Mouse (Mus musculus) megakaryocyte, adult 5-6 weeks (primary cell): ENCODE measurements at regions not wholly inside any gene's neighbourhood (a gene's known extent, or its start where the extent isn't known, plus 50 kb on each side); places are given as distances from the start of the nearest gene placed in this dataset.
"Not testable (repeated sequence)": the region's sequence is repeated elsewhere in the genome, so short reads cannot be mapped to it uniquely, and the experiment has no call there.

Experiments used
- ATAC-seq: 2 replicates; pipeline ENCODE4 v1.8.0; 2016; ENCODE audit warnings: mild to moderate bottlenecking, inconsistent platforms; ENCODE audit not compliant: poor library complexity, severe bottlenecking

DNA sequence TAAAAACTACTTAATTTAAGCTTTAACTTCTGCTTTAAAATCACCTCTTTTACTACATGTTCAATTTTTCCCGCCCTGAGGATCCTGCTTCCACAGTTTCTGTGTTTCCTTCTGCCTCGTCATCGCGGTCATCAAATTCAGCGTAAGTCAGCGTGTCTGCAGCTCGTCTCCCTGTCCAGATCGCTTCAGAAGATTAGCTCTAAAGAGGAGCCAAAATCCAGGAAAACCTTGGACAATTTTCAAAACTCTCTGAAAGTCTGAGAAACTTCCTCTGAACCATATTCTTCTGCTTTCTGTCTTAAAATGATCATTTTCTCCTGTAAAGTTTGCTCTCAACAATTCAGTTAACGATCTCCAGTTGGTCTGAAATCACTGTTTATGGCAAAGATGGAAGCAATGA, 196.2 kb upstream of the Speer4f2 start:
- ATAC-seq, result no peak

DNA sequence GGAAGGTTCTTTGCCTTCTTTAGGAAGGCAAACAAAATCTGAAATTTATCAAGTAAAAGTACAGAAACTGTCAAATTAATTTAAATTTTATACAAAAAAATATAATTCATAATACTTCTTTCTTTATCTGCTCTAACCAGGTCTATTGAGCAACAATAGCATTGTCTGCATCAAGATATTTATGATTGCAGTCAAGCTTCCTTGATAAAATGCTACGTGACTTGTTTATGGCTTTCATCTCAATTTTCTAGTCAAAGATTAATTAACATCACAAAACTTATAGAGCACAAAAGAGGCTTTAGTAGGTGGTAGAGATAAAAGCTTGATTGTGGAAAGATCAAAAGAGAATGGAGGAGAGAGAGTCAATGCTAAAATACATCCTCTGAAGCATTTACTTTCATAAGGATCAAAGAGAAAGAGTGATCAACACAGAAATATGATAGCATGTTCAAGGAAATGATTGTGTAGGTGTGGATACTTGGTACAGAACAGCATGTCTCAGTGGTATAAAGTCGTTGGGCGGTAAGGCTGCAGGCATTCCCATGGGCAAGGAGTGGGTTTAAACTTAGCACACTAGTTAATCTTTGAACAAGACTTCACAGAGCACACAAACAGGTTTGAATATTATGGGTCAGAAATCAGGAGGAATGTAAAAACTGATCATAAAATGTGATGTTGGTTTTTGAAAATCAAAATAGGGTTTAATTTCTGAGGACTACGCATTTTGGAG, 164.3 kb upstream of the Speer4f2 start:
- ATAC-seq, result no peak

DNA sequence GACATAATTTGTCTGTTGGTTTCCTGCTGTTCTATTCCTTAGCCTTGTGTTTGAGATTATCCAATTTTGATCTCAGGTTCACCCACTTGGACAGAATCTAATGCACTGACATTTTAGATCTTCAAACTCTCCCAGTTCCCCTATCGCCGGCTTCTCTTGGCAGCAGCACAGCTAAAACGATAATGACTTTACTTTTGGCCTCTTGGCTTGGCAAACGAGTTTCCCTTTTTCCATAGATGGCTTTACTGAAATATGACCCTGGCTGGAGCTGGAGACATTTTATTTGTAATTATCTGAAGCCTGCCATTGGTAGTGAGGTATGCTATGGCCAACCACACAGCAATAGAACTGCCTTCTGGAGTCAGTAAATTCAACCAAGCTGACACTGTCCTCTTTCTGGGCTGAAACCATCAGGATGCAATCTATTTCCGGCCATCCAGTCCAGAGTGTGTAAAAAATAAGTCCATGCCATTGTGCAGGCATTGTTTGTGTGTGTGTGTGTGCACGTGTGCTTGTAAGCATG, 162.2 kb upstream of the Speer4f2 start:
- no peak for ATAC-seq

DNA sequence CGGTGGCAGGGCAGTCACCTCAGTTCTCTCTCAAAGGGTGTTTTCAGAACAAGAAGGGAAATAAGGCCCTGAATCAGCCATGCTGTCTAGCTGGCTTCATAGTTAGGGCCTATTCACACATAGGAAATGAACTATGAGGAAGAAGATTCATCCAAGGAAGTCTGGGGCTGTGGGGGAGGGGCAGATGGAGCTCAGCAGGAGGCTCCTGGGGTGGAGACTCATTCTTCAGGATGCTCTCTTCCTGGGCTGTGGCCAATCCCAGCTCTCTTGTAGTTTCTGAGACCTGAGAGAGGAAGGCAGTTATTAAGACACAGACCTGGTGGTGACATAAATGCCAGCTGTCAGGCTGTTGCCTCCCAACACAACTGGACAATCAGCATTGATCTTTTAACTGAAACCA, 149.4 kb upstream of the Speer4f2 start:
- not testable (repeated sequence) for ATAC-seq

DNA sequence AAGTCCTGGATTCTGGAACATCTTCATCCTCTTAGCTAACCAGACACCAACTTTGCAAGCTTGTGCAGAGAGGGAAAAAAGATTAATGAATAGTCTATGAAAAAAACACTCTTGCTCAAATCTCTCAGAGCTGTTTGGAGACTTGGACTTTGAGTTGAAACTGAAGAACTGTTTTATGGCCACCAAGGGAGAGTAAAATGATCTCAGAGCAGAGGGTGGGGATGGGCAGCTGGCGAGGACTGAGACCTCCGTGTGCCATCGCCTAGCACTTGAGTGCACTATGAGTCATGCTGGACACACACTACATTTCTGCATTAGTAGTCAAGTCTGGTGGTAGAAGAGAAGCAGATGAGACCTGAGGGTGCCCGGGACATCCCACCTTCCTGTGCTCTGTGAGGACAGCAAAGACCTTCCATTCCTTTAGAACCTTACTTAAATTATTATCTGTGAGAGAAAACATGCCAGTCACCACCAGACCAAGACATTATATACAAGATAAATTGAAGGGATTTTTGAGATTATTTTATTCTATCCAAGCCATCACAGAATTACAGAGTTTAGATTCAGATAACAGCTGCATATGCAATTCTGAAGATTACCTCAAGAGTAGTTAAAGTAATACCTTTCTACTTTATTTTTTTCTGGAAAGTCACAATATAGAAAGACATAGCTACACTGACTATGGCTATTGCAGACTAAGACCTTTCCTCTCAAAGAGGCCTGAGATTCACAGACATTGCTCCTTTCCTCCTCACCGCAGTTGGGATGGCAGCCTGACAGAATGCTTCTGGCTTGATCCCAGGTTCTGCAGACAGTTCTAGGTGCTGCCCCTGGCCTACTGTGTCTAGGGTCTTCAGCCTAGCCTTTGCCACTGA, 125.0 kb upstream of the Speer4f2 start:
- no peak for ATAC-seq

DNA sequence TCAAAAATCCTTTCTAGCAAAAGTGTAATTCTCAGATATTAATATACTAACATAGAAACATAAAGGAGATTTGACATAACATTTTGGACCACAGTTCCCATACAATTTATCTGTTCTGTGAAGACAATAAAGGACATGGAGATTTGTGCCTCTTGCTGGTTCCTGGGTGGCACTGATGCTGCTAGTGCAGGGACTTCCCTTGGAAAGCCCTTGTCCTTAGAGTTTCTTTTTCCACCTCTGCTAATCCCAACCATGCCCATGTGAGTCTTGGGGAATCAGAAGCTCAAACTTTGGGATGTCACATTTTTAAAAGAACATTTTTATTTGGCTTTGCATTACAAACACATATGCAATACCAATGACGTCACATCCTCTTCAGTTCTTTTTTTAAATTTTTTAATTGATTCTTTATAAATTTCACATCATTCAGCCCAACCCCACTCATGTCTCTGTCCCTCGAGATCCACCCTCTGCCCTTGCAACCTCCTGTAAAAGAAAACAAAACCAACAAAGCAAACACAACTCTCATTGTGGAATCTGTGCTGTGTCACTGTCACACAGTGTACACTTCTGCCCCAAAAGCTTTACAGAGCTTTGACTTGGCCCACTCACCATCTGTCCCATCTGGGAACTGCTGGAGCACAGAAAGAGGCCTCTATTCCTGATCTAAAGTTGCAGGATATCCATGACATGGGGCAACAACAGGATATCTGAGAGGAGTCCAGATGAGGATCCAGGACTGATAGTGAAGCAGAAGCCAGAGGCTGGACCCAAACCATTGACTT, 112.2 kb upstream of the Speer4f2 start:
- ATAC-seq, result no peak

DNA sequence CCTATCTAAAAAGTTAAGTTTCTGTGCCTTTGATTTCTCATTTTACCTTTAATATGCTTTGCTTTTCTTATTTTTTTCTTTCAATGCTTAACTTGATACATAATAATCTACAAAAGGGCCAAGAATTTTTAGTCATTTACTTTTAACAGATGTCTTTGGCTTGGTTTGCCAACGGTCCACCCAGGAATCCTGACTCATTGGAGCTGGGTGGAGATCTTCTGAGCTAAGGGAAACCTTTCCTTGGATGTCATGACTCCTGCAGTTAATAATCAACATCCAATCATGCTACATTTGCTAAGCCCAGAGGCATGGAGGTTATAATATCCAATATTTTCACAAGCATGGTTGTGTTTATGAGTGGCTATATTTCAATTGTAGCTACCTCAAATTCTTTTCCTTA, 110.9 kb upstream of the Speer4f2 start:
- ATAC-seq, result no peak

DNA sequence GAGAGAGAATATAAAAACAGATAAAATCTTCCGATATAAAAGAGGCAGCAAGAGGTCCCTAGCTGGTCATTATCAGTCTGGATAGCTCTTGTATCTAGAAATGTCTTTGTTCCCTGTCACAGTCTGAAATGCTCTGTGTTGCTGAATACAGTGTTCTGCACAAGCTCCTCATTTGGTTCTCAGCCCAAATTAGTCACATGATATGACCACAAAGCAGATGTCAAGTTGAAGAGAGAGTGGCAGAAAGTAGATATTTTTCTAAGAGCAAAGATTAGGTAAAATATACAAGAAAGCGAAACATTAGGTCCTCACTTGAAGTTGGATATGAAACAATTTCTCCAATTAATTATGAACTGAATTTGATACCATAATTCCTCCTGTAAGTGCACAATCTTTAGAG, 101.8 kb upstream of the Speer4f2 start:
- ATAC-seq, result no peak

DNA sequence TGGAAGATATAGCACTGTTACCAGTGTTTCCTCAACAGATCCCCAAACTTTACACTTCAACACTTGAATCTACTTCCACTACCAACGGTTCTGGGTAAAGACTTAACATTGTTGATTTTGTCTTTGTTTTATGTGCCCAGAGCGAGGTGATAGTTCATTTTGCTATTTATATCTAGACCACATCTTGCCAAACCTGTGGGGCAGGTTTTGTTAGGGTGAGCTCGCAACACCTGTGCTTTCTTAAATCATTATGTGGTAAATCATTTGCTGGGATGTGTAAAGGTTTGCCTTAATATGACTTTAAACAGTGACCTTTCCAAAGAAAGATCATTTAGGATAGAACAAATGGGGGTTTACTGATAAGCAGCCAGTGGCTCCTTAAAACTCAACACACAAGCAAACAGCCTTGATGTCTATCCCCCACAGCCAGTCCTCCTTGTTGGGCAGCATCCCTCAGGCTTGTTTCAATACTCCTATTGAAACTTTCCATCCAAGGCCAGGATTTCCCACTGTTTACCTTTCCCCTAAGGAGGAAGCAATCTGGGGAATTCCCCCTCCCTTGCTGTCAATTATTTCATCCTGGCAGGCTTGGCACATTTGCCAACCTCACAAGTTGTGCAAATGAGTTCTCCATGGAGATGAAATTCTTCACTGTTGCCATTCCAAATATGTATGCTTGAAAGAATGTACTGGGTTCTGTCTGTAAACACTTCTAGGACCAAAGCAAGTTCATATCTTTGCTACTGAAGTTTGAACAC, 101.1 kb upstream of the Speer4f2 start:
- no peak for ATAC-seq

DNA sequence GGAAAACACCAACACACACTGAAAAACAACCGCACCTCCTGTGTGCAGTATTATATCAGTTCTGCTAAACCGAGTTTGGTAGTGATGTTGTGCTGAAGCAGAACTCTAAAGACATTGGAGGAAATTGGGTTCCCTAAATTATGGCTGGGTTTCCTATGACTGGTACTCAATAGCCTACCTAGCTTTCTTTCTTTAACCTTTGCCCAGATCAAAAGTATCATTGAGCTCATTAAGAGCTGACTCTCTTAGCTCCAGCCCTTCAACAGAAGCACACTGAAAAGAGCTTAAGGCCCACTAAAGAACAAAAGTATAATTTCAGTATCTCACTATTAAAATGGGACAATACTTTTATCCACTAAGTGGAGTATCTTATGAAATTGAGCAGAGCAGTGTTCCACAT, 97.6 kb upstream of the Speer4f2 start:
- no peak for ATAC-seq

DNA sequence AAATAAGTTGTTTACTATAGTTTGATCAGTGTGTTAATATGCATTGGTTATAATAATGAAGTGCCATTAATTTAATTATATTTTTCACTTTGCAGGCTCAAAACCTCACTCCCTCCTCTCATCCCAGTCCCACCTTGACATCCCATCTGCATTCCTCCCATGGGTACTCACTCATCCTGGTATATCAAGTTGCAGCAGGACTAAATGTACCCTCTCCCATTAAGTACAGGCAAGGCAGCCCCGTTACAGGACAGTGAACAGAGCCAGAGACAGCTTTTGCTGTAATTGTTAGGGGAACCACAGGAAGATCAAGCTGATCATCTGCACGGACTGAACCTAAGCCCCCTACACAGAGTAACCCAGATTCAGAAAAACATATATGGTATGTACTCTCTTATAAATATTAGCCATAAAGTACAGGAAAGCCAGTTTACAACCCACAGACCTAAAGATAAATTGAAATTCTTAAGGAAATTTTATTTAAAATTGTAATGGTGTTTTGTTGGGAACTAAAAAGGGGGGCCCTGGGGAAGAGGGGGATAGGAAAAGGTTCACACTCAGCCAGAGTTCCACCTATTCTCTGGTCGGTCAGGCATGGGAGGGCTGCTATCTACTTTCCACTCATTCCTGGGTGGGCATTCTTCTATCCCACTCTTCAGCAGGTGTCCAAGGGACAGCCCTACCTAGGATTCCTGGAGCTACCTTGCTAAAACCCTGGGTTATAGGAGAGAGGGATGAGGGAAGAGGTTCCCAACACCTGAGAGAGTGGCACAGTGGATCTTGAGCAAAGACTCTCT, 96.0 kb upstream of the Speer4f2 start:
- ATAC-seq, result no peak

DNA sequence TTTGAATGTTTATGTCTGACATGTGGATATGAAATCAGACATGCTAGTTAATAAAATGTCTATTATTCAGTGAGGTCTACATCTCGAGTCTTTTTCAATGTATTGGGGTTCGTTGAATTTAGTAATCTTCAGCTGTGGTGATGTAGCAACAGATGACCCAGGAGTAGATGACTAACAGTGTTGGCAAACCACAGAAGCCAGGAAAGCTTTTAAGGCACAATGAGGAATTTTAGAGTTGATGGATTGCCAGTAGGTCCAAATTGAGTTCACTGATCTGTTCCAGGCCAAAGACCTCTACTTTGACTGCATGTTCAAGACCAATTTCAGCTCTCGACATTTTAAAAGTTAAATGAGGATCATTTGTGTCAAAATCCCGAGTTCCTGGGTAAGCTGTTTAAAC, 92.8 kb upstream of the Speer4f2 start:
- no peak for ATAC-seq

DNA sequence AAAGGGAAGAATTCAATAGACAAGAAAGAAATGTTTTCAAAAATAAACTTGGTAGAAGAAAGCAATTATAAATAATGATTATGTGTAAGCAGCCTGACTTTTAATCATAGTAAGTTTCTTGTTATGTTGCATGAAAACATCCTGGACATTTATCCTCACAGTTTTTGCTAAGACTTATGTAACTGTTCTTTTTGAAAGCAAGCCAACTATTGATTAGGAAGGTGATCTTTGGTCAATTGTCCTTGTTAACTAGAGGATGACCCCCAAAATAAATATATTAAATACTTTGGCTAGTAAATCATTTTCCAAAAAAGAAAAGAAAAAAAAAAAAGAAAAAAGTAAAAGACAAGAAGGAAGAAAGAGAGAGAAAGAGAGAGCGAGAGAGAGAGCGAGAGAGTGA, 92.0 kb upstream of the Speer4f2 start:
- no peak for ATAC-seq

DNA sequence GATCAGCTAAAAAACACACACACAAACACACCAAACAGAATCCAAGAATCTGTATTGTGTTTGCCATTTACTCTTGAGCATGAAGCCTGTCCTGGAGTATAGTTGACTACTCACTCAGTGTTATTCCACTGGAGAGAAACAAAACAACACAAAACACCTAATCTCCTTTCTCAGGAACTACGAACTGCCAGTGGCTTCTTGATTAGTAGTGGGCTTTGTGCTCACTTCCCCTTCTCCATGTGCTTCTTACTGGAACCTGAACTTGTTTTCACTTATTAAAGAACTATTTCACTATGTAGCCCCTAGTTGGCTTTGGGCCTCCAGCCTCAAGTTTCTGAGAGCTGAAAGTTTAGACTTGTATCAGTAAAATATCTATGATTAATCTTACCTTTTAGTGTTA, 84.0 kb upstream of the Speer4f2 start:
- no peak for ATAC-seq

DNA sequence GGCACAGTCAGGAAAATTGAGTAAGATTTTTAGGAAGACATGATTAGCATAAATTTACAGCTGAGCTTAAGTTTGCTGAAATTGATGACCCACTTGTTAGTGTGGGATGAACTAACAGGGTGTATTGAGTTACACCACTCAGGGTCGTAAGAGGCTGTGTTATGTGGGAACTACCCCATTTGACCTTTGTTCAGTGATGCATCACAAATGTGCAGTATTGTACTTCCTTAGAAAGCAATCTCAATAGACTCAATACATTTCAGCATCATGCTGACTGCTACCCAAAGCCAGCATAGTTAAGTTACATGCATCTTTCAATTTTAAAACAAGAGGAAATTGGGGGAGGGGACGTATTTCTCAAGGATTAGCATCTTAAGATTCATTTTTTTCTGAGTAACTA, 80.4 kb upstream of the Speer4f2 start:
- ATAC-seq, result no peak

DNA sequence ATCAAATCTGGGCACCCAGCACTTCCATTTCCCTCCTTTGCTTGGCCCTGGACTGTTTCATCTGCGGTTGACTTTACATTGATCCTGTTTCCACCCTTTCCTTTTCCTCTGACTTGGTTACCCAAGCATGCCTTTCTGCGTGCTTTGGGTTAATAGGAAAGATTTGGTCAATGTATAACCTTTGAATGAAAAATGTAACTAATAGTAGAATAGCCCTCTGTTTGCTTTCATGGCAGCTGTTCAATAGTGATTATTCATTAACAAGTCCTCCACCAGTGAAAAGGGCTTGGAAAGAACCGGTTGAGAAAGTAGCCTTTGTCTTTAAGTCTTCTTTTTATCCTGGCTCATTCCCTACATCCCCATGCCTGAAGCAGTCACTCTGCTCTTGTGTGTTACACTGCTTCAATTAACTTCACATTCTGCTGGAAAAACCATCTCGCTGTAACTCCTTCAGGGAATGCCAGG, 76.4 kb upstream of the Speer4f2 start:
- ATAC-seq, result no peak

DNA sequence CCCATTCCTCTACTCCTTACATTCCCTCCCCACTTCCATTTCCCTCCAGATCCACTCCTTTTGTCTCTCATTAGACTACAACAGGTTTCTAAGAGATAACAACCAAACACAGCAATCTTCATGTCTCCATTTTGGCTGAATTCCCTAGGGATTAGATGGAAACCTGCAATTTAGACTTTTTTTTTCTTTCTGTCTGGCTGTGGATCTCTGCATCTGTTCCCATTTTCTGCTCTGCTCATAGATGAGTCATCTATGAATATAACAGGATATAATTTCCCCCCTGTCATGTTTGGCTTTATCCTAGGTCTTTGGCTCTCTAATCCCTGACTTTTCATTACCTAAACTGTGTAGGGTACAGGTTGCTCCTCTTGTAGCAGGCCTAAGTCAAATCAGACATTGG, 73.1 kb upstream of the Speer4f2 start:
- no peak for ATAC-seq

DNA sequence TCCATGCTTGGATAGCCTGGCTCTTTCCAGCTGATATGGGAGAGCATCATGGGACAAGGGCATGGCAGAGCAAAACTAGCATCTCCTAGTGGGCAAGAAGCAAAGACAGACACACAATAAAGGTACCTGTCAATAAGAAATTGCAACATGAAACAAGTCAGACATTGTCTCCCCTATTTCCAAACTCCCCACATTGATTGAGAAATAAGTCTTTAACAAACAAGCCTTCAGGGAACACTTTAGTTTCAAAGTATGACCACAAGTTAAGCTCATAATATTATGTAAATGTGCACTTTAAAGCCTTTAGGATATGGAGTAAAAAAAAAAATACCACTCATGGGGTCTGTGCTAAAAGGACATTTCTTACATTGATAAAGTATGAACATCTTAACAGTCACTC, 51.5 kb upstream of the Speer4f2 start:
- no peak for ATAC-seq
